Mouse (Mus musculus) cerebellum, adult 2 months (tissue): ENCODE measurements at regions not wholly inside any gene's neighbourhood (a gene's known extent, or its start where the extent isn't known, plus 50 kb on each side); places are given as distances from the start of the nearest gene placed in this dataset.
A peak's percentile ranks its signal among the peaks of the same experiment; 100 is the strongest.

Experiments
- DNase-seq, 2 experiments: peaks; one replicate each; pipeline ENCODE4 v3.0.0; 2021
- H3K27ac ChIP-seq: fragments of 200-500 bp; 2 replicates; pipeline ENCODE4 v1.5.1; 2012; ENCODE audit warnings: low read length, control low read depth, inconsistent platforms; ENCODE audit not compliant: insufficient read depth
- H3K27me3 ChIP-seq: fragments of 200-500 bp; 2 replicates; pipeline ENCODE4 v1.6.1; 2012; ENCODE audit warnings: inconsistent platforms, mild to moderate bottlenecking, low read length, moderate library complexity; ENCODE audit not compliant: control insufficient read depth, insufficient read depth
- H3K4me1 ChIP-seq: fragments of 200-500 bp; 2 replicates; pipeline ENCODE4 v1.6.1; 2011; ENCODE audit warnings: low read length; ENCODE audit not compliant: control insufficient read depth, insufficient read depth
- H3K4me3 ChIP-seq: fragments of 200-500 bp; replicated peaks from 2 replicates; pipeline ENCODE3; 2011; ENCODE audit warnings: mild to moderate bottlenecking, low read depth, low read length, control low read depth; ENCODE audit not compliant: insufficient read depth
- CTCF ChIP-seq: fragments of 200-500 bp; IDR thresholded peaks from 2 replicates; pipeline ENCODE4 v1.5.1; 2011; ENCODE audit warnings: low read depth, mild to moderate bottlenecking, control low read depth, low read length, moderate library complexity, borderline replicate concordance; ENCODE audit not compliant: insufficient read depth
- POLR2A ChIP-seq: fragments of 200-500 bp; IDR thresholded peaks from 2 replicates; pipeline ENCODE4 v1.6.1; 2011; ENCODE audit warnings: low read length, control low read depth, borderline replicate concordance; ENCODE audit not compliant: insufficient read depth
- WGBS: fragments of 180-500 bp; shearing (Covaris S2); methylation state at CpG from one replicate; pipeline ENCODE4 v1.1.7; 2018; 5-methylcytosine and 5-hydroxymethylcytosine counted together

DNA sequence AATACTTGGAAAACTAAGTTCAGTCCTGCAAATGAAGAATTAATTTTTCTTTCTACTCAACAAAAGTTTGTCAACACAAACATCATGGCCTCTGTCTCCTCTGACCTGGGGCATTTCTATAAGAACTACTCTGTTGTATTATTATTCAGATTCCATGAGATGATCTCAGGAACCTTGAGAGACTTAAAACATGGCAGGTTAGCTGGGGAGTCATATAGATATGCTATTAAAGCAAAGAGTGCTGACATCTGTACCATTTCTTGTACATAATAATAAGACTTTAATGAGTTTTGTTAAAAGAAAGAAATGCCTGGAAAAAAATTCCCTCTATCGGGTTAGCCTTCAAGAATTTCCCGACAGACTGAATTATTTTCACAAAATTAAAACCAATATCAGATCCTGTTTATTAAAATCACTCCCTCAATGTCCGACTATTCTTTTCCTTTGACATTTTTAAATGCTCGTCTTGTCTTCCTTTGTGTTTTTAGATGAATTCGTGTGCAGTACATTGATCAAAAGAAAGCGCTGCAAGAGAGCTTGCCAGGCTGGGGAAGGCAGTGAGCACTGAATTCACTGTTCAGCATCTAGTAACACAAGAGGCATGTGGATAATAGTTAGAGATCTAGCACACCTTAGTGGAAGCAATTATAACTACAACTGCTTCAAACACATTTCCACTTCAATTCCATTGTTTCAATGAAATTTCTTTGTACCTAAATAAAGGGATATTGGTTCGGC, 145.0 kb upstream of the Cxadr start:
- H3K4me1 ChIP-seq: no peaks in the 10 kb centered on the region
- no peak overlapping the region for H3K27ac ChIP-seq
- peak; percentile 35 to 59 for DNase-seq
- H3K4me3 ChIP-seq: no peak overlapping the region
- H3K27me3 ChIP-seq: no peaks in the 10 kb centered on the region
- 19% methylated on average over 7 of the region's 7 CpGs for WGBS
- TF ChIP-seq CTCF (peak; percentile 44; the same call in 1 of the 2 replicates), POLR2A (no peak)

DNA sequence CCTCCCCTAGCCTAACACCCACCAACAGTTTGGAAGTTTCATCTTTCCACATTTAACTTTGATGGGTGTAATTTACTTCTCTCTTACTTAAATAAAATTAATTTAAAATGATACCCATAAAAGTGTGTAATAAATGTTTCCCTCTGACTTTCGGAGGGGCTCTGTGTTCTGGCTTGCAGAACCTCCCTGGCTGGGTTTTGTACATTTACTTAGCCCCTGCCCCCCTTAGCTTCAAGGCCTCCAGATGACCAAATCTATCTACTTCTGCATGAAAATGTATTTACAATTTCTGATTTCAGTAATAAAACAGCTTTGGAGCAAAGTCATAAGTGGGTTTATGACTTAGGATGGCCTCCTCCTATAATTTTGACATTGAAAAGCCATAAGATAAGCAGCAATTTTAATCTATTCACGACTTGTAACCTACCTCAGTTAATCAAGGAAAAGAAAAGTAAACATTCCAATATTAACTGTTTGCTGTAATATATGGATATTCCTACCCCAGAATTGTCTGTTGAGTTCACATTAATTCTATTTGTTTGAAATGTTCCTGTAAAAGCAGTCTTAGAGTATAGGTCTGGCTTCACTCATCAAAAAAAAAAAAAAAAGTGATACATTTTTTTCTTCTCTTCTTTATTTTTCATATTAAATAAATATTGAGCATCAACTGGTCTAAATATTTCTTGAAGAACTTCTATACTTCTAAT, 147.2 kb upstream of the Cxadr start:
- Histone ChIP-seq H3K4me3 (no peak overlapping the region), H3K27ac (no peak overlapping the region), H3K27me3 (no peaks in the 10 kb centered on the region), H3K4me1 (no peaks in the 10 kb centered on the region)
- 94% methylated on average over 2 of the region's 2 CpGs for WGBS
- no peak for DNase-seq
- TF ChIP-seq POLR2A: no peak

DNA sequence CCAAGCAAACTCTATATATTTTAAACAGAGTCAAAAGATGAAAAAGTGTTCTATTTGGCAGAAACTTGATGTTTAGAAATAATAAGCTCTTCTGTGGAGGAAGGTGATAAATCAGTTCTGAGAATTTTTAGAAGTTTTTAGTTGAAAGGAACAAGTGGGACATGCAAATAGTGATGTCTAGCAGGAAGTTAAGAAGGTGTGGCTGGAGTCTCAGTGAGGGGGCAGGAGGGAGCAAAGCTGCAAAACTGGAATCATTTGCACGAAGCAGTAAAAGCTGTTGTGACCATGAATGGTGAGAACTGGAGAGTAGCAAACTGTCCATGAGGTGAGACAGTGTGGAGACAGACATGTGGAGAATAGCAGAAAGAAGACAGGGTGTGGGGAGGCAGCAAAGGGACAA, 157.1 kb upstream of the Cxadr start:
- no peak for DNase-seq
- no peak overlapping the region for H3K4me3 ChIP-seq
- H3K27me3 ChIP-seq: no peaks in the 10 kb centered on the region
- no peak overlapping the region for H3K27ac ChIP-seq
- no peak for TF ChIP-seq POLR2A
- TF ChIP-seq CTCF: no peak
- WGBS: 80% methylated on average over 1 of the region's 1 CpGs
- no peaks in the 10 kb centered on the region for H3K4me1 ChIP-seq

DNA sequence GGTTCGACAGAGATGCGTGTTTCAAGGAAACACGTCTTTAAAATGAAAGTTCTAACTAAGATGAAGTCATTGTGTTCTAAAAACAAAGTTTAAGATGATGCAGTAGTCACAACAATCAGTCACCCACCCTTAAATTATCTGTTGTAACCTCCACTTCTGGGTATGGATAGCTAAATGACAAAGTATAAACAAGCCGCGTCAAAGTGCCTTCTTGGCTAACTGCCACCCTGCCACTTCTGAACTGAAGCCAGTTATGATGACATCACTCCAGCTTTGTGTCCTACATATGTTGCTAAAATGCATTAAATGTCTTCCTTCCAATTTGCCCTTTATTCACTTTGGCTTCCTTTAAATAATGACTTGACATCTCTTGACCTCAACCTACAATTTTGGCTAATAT, 165.8 kb upstream of the Cxadr start:
- peak; percentile 21 for DNase-seq

DNA sequence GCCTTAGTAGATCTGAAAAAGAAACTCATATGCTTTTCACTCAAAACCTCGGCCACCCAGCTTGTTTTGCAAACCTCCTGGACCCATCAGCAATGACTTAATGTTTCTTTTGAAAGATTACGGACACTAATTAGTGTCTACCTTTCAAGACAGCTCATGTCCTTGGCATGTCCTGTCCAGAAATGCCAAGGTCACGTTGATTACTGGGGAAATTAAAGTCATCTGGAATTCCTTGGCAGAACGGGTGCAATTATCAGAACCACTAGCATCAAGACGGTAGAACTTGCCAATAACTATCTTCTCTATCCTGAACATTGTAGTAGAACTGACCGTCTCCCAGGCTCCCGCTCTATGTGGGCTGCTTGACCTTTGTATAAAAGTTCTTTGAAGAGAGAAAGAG, 166.8 kb upstream of the Cxadr start:
- H3K27ac ChIP-seq: no peak overlapping the region
- no peaks in the 10 kb centered on the region for H3K4me1 ChIP-seq
- DNase-seq: no peak
- WGBS: 77% methylated on average over 7 of the region's 7 CpGs
- TF ChIP-seq POLR2A: no peak
- no peak for TF ChIP-seq CTCF
- H3K4me3 ChIP-seq: no peak overlapping the region
- no peaks in the 10 kb centered on the region for H3K27me3 ChIP-seq

More for the DNA sequence above, 165.8 kb upstream of the Cxadr start:
- Histone ChIP-seq H3K4me3 (no peak overlapping the region), H3K27me3 (no peaks in the 10 kb centered on the region), H3K4me1 (no peaks in the 10 kb centered on the region), H3K27ac (no peak overlapping the region)
- 42% methylated on average over 5 of the region's 5 CpGs for WGBS
- TF ChIP-seq CTCF: no peak
- TF ChIP-seq POLR2A: no peak

DNA sequence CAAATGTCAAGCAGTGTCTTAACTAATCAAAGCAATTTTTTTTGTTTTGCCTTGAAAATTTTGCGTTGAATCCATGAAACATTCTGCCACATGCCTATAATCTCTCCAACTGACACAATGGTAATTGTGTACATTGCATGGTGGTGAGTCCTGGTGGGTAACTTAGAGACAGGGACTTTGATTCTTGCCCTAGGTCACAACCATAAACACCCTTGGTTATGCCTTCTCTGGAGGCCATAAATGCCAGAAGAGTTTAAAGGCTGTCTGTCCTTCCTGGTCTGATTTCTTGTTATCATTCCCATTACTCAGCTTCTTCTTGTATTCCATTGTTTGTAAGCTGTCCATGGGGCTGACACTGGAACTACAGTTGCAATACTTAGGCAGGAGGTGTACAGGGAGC, 179.6 kb upstream of the Cxadr start:
- DNase-seq: no peak
- TF ChIP-seq POLR2A: no peak
- TF ChIP-seq CTCF: no peak
- H3K27me3 ChIP-seq: no peaks in the 10 kb centered on the region
- no peaks in the 10 kb centered on the region for H3K4me1 ChIP-seq
- H3K4me3 ChIP-seq: no peak overlapping the region
- H3K27ac ChIP-seq: no peak overlapping the region
- WGBS: 33% methylated on average over 1 of the region's 1 CpGs

DNA sequence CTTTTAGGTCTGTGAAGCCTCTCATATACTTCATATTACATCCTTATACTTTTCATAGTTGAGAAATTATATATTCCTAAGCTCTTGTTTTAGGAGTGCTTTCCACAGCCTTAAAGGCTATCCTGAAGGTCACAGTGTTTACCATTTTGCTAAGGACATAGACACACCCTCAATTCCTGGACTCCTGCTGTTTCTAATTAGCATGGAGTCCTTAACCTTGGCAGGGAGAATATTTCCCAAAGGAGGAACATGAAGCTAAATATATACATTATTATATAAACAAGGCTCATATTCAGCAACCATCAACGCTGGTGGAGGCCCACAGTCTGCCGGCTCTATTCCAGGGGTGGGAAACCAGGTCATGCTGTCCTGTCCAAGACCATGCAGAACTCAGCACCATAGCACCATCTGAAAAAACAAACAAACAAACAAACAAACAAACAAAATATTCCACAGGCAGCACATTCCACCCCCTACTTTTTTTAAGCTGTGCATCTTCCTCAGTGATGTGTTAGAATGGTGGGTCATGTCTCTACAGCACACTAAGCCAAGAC, 180.9 kb upstream of the Cxadr start:
- TF ChIP-seq CTCF (no peak), POLR2A (no peak)
- WGBS: 58% methylated on average over 2 of the region's 2 CpGs
- no peaks in the 10 kb centered on the region for H3K27me3 ChIP-seq
- DNase-seq: peak; percentile 21 to 48
- H3K27ac ChIP-seq: no peak overlapping the region
- H3K4me1 ChIP-seq: no peaks in the 10 kb centered on the region
- H3K4me3 ChIP-seq: no peak overlapping the region

DNA sequence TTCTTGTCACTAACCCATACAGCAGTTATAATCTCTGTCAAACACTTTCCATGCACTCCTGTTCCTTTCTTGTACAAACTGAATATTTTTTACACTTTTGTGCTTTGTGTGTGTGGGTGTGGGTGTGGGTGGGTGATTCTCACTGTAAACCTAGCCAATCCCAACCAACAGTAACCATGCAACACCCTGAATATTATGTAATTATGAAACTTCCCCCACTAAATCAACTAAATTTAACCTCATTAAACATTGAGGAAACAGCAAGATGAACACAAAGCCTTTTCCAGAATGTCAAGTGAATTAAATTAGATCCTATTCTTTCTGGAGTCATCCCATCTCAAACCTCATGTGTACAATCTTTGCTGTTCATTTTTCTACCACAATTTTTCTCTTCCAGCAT, 197.0 kb upstream of the Cxadr start:
- no peak overlapping the region for H3K27ac ChIP-seq
- DNase-seq: no peak
- H3K4me1 ChIP-seq: no peaks in the 10 kb centered on the region
- H3K4me3 ChIP-seq: no peak overlapping the region
- TF ChIP-seq POLR2A: no peak
- TF ChIP-seq CTCF: no peak
- H3K27me3 ChIP-seq: no peaks in the 10 kb centered on the region
